Mouse (Mus musculus) layer of hippocampus, adult 9-10 months (tissue): ENCODE results near the gene Rpl7a.

ENCODE experiments used
- DNase-seq: peaks from one replicate; pipeline ENCODE4 v3.0.0; 2022; ENCODE audit warnings: low spot score

Gene Rpl7a

DNA sequence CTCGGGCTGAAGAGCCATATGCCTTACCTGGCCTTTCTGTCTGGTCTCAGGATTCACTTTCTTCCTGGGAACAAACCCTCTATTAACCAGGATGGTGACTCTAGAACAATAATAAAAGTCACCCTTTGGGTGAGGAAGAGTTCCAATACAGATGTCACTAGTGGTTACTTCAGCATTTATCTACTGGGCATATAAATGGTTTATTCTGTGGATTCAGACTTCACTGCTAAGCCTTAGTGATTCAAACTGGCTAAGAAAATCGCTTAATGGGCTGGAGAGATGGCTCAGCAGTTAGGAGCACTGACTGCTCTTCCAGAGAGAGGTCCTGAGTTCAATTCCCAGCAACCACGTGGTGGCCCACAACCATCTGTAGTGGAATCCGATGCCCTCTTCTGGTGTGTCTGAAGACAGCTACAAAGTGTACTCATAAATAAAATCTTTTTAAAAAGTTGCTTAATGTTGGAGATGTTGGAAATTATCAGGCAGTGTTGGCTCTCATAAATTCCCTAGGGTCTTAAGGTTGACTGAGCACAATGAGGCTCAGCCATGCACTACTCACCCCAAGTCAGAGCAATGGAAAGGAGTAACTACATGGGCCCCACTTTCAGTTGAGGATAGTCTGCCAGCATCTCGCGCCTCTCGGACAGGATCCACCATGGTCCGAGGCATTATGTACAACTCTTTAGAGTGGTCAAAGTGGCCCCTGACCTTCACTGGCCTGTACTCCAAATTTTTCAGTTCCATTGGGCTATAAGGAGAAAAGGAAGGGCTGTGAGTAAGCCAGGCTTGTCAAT, 3.8 kb downstream of the Rpl7a start:
- no peak for DNase-seq

DNA sequence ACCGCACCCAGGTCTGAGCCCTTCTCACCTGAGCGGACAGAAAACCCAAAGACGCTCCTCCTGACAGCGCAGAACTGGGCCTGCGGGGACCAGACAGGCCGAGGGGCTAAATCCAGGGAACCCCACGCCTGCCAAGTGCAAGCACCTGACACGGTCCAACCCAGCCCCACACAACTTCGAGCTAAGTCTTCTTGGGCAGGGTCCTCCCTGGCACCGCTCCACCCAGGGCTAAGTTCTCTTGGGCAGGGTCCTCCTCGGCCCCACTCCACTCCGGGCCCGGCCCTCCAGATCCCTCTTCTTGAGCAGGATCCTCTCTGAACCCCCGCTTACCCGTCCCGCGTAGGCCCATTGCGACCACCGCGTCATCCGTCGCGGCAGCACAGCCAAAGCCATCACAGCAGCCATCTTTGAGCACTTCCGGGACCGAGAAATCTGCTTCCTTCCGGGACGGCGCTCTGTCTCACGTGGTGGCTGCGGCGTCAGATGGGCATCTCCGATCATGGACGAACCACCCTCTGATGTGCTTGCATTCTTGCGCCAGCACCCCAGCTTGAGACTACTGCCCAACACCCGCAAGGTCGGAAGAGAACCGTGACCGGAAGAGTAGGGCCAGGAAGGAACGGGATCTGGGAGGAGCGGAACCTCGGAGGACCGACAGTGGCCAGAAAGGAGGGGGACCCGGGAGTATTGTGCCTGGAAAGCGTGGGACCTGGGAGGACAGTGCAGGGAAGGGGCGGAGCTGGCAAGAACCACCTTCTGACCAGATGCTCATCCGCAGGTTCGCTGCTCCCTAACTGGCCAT, 5.6 kb downstream of the Rpl7a start, which contains the start of the genes Surf2 and Surf1:
Surf2 (plus strand) TSS at position 441 of the 802 bp plus-strand sequence.
Surf1 (minus strand) TSS at position 604 of the 802 bp plus-strand sequence.
- peak; percentile 64 for DNase-seq

DNA sequence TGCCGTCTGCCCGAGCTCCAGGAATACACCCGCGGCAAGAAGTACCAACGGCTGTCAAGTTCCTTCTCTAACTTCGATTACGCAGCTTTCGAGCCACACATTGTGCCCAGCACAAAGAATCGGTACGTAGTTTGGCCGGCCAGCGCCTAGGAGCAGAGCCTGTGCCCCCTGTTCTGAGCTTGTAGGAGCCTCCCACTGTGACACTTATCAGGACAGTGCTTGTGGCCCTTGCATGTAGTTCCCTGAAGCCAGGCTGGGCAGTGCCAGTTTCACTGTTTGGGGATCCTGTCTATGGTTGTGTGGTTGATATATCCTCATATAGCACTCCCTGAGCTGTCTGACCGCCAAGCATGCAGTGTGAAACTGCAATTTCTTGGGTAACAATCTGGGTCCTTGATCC, 6.2 kb downstream of the Rpl7a start:
- no peak for DNase-seq

DNA sequence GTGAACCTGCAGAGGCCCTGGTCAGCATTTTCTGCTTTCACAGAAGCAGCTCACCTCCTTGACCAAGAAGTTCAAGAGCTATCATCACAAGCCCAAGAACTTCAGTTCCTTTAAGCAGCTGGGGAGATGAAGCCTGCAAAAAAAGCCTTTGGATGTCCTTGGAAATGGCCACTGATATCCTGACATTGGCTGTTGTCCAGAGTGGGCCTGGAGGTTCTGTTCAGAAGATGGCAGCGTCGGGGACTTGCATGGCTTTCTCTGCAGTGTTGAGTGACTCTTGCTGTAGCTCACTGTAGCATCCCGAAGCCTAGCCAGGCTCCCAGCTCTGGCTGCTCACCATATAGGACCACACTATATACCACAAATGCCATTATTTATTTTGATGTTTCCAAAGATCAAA, 9.1 kb downstream of the Rpl7a start:
- no peak for DNase-seq

DNA sequence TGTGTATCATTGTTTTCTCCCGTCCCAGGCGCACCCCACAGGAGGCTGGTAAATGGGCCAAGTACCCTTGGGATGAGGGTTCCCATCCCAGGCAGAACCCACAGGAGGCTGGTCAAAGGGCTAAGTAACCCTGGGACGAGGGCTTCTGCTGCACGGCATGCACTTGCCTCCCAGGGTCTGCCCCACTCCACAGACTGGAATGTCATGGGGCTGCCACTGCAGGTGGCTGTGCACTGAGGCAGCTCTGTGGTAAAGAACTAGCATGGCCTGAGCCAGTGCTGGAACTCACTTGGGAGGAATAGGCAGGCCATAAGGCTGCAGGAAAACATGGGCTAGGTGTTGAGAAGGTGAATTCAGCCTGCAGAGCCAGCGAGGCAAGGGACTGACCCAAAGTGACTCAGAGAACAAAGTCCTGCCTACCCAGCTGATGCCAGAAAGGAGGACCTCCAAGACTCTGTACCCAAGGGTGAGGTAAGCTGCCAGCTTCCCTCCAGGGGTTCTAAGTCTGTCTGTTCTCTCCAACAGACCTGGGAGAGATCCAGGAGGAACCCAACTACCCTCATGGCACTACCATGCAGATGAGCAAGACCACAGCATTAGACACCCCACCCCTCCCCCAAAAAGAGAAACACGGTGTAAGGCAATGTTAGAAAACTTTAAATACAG, 9.8 kb downstream of the Rpl7a start:
- no peak for DNase-seq

DNA sequence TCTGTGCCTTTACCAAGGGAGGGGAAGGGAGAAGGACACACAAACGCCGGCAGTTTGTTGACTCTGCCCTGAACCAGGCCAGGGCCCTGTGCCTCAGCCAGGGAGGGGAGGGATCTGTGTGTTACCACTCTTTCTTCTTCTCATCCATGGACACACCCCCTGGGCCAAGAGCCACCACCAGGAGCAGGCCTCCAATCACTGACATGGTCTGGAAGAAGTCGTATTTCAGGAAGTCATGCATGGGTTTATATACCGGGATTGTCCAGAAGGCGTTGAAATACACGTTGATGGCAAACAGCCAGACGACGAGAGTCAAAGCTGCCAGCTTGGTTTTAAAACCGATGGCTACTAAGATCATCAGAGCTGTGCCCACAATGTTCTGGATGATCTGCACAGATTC, 11.2 kb downstream of the Rpl7a start:
- no peak for DNase-seq

DNA sequence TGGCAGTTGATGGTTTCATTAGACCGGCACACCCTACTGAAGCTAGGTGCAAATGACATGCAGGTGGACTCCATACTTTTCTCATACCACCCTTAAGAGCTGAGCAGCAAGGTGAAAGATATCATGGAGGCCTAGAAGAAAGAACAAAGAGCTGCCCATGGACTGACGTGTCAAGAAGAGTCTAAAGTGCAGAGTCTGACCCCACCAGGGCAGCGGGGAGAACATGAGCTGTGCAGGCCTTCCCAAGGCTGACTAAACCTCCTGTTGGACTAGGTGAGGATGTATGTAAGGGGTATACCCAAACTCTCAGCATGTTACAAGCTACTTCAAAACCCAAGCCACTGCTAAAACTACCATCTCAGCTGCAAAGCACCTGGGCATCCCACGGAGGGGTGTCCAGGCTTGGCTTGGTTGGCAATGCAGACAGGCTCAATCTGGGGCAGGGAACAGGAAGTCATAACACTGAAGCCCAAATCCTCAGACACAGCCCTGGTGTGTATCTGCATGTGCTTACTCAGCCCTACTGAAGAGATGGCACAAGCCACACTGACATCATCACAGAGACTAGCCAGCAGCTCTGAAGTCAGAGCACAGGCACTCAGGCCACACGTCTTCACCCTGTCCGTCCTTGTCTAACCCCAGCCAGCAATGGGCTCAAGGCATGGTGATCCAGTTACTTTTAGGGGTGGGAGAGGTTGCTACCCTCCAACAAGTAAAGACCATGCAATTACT, 17.3 kb downstream of the Rpl7a start:
- no peak for DNase-seq

DNA sequence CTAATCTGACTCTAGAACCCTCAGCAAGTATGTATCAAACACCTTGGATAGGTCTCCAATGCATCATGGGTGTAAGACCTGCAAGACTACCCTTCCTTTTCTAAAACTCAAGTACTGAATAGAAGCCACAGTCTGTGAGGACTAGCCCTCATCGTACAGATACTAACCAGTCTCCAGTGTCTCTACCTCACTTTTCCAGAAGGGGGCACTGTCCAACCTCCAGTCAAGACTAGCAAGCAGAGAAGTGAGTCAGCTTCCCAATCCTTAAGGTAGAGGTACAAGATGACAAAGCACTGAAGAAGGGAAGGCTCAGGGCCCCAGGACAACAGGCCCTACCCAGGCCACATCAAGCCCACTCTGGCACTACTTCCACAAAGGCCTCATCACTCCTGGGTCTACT, 19.8 kb downstream of the Rpl7a start:
- peak; percentile 64 for DNase-seq

DNA sequence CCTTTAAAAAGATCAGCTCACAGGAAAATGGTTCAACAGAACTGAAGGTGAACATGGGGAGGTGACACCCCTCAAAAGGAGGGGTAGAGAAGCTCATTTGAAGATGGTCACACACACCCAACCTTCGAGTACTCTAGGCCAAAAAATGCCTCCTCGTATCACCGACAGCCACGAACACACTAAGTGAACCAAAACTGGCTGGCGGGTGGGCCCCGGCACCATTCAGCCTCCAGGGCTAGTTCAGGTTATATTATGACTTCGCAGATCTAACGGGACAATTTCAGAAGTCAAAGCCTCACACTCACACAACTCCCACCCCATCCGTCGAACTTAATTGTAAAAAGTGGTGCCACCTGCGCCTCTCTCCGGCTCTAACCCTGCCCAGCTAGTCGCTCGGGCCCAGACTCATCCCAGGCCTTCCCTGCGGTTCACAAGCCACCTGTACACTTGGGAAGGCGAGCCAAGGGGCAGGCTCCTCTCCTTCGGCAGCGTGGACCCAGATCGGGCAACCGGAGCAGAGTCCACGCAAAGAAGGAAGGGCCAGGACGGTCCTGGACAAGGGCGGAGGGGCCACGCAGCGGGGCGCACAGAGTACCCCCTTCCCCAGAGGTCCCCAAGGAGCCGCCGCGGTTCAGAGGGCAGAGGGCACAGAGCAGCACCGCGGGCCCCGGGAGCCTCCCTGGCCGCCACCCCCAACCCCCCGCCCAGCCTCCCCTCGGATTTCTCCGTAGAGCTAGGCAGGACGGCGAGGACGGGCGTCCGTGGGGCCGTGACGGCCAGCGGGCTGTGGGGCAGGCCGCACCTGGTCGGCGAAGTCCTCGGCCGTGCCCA, 22.1 kb downstream of the Rpl7a start:
- DNase-seq, result no peak

DNA sequence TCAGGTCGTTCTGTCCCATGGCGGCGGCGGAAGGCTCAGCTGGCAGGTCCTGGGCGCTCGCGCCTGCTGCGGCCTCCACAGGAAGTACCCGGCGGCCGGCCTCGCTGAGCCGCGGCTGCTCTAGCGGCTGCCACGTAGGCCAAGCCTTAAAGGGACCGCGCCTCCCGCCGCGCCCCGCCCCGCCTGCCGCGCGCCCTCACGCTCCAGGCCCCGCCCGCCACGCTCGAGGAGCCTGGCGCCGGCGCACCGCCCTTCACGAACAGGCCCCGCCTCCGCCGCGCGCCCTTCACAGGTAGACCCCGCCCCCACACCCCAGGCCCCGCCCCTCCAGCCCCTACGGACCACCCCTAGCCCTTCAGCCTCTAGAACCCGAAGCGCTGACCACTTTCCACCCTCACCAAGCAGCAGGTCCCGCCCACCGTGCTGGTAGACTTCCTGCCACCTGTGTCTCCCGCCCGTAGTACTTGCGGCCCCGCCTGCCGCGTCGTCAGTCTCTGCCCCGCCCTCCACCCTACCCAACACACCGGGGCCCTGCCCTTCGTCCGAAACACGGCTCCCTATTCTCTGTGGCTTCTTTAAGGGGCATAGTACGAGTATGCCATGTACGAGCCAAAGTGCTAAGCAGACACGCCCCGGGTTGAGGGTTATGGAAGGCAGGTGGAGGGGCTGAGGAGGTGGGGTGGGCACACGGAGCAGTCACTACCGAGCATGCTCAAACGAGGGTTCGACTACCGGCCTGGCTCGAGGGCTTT, 22.9 kb downstream of the Rpl7a start, which contains the start of the genes Surf4 and Stkld1:
Surf4 (minus strand) TSS at position 625 of the 752 bp plus-strand sequence.
Stkld1 (plus strand) TSS at position 744 of the 752 bp plus-strand sequence.
- peak; percentile 58 for DNase-seq

DNA sequence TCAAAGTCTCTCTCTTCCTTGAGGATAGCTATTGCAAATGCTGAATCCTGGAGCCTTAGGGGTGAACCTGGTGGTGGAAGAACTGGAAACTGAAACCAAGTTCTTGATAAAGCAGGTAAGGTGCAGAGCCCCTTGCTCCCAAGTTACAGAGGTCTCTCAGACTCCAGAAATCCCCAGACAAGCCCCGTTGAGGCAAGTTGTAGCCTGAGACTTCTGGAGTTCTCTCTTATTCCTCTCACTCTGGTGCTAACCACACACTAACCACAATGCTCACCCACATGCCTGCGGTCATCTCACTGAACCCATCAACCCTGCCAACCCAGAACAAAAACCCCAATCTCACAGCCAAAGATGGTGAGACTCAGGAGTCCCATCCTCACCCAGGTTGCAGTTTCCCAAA, 24.7 kb downstream of the Rpl7a start:
- DNase-seq, result no peak

DNA sequence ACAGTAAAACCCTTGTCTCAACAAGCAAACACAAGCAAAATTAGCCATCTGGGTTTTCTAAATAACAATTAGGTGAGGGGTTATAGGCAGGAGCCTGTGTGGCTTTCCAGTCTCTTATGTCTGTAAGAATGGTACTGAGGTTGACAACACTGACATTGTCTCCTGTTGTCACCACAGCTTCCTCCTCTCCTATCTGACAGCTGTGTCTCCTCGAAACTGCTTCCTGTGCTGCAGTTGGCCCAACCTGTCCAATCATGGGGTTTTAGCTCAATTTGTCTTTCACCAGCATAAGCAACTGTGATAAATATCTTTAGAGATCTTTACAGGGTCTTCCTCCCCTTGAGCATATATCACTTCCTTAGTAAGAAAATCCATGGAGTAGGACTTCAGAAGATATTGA, 25.9 kb downstream of the Rpl7a start:
- DNase-seq, result no peak

DNA sequence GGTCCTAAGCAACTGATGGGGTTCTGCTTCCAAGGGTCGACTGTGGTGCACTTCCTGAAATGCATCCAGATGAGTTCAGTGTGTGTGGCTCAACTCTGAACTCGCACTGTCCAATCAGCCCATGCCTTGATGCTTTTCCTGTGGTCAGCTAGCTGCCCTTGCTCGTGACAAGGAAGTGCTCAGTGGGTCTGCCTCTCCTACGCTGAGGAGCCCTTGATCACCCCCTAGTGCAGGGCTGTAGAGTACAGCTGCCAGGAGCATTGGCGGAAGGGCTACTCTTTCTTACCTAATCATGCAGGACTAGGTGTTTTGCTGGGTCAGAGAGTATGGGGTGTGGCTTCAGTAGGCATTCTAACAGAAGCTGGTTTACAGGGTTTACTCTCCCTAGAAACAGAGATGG, 31.0 kb downstream of the Rpl7a start:
- DNase-seq, result no peak

DNA sequence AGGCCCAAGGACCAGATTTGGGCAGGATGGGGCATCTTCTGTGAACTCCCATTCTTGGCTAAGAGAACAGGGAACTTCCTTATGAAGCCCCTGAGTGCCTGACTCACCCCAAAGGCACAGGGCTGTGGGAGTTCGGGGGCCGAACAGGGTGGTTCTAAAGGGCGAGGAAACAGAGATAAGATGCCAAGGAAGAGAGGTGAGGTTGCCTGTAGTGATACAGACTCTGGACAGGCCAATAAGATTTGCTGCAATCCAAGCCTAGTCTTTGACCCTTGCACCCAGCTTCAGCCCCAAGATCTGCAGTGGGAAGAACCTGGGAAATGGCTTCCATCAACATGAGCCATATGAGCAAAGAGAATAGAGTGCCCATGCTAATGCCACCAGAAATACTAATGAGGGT, 32.7 kb downstream of the Rpl7a start:
- no peak for DNase-seq

DNA sequence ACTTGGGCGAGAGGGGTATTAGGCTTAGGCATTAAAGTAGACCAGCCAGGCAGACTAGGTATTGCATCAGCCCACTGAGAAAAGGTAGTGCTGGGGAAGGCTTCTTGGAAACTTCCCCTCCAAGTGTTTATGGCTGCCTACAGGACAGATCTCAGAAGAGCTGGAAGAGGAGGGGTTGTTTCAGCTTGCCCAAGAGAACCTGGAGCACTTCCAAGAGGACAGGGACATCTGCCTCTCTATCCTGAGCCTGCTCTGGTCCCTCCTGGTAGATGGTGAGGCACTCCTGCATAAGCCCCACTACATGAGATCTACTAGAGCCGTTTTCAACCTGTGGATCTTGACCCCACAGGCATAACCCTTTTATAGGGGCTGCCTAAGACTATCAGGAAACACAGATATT, 39.8 kb downstream of the Rpl7a start:
- no peak for DNase-seq

DNA sequence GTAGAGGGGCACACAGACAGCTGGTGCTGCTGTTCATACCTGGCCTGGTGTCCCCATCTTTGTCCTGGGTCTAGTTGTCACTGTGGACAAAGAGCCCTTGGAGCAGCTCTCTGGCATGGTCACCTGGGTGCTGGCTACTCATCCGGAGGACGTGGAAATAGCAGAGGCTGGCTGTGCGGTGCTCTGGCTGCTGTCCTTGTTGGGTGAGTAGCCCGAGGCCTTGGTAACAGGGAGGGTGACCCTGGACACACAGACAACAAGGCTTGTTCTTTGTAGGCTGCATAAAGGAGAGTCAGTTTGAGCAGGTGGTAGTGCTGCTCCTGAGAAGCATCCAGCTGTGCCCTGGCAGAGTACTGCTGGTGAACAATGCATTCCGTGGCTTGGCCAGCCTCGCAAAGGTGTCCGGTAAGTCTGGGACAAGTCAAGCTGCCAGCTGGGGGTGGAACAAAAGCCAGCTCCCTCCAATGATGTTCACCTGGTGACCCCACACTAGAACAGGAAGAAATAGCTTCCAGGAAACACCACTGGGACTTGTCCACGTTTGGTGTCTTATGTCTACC, 40.9 kb downstream of the Rpl7a start:
- DNase-seq, result no peak

DNA sequence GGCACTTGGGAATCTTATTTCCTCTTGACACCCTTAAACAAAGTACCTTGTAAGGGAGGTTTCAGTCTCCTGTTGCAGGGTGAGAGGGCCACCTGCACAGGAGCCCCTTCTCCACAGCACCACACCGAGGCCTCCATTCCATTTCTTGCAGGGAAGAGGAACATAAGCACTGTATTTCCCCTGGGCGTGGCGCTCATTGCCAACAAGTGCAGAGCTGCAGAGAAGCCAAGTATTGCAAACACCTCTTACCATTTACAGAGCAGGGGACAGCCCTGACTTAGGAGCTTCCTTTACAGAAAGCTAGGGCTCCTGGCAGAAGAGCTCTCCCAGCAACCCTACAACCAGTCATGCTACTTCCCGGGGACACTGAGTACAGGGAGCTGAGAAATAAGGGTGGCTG, 41.6 kb downstream of the Rpl7a start:
- no peak for DNase-seq

DNA sequence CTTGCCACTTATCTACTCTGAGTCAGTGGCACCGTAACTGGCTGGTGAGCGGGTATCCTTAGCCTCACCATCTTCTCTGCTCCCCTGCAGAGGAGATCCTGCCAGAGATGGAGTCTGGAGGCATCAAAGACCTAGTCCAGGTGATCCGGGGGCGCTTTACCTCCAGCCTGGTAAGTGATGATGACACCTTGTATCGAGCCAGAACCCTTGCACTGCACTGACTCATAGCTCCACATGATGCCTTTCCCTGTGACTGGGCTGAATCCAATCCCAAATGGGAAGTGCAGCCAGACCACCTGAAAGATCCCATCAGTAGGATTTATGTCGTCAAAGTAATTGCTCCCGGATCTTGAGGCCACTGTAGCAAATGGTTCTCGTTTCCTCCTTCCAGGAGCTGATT, 42.3 kb downstream of the Rpl7a start:
- DNase-seq, result no peak

DNA sequence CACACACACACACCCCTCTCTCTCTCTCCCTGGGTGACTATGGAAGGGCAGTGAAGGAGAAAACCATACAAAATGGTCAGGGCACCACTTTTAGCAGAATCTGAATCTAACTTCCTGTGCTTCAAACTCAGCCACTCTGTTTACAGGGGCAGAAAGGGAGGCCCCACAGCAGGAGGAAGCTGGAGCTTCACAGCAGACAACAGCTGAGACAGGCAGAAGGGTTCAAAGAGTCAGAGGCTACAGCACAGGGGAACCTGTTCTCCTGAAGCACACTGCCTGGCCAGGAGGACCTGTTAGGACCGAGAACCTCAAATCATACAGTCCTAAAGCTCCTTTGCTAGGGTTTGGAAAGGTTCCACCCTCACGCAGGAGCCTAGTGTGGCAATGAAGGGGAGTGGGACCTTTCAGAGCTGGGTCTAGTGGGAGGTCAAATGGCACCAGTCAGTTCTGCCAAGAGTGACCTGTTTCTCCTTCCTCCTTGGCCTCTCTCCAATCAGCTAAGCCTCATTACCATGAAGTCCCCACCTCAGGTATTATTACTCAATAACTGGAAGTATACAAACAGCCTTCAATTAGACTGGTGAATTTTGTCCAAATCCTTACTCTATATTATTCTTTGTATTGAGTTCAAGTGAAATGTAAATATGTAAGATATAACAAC, 44.3 kb downstream of the Rpl7a start:
- DNase-seq, result no peak
